Mouse (Mus musculus): ENCODE measurements at regions not wholly inside any gene's neighbourhood (a gene's known extent, or its start where the extent isn't known, plus 50 kb on each side); places are given as distances from the start of the nearest gene placed in this dataset.

- Histone ChIP-seq H3K4me2 (replicated peaks; ENCODE audit: low read depth) (no peak overlapping the region), H3K4me3 (ENCODE audit: low read depth, low read length) (no peak overlapping the region), H3K9ac (ENCODE audit: low read length) (no peak overlapping the region), H3K27me3 (ENCODE audit: control insufficient read depth, insufficient read depth, low read length) (no peaks in the 10 kb centered on the region), H3K36me3 (ENCODE audit: control insufficient read depth, insufficient read depth, low read length) (no peaks in the 10 kb centered on the region), H3K4me1 (replicated peaks; ENCODE audit: control insufficient read depth, insufficient read depth) (peaks cover 3% of the 10 kb centered on the region; the same call in 1 of the 2 replicates), H3K9me3 (ENCODE audit: control insufficient read depth, low read length) (no peaks in the 10 kb centered on the region), H3K27ac (replicated peaks) (no peak overlapping the region)
- 77% methylated on average over 8 of the region's 8 CpGs for WGBS
- DNase-seq (ENCODE audit: low spot score) (no peak), ATAC-seq (ENCODE audit: low FRiP score, low TSS enrichment) (no peak)
- no peak for TF ChIP-seq EP300 (optimal IDR thresholded peaks at IDR 0.05)
- TF ChIP-seq CTCF (IDR thresholded peaks at IDR 0.05; ENCODE audit: low read depth), result no peak
These were observed 144.0 kb upstream of the Plekha5 start for GRCm38 (mm10) chr6:140279736-140280370.

- Histone ChIP-seq H3K36me3 (ENCODE audit: control insufficient read depth, insufficient read depth, low read length) (no peaks in the 10 kb centered on the region), H3K9me3 (ENCODE audit: control insufficient read depth, low read length) (no peaks in the 10 kb centered on the region), H3K4me1 (replicated peaks; ENCODE audit: control insufficient read depth, insufficient read depth) (peaks cover 3% of the 10 kb centered on the region; the same call in 1 of the 2 replicates), H3K27ac (replicated peaks) (no peak overlapping the region), H3K9ac (ENCODE audit: low read length) (no peak overlapping the region), H3K4me3 (ENCODE audit: low read depth, low read length) (no peak overlapping the region), H3K4me2 (replicated peaks; ENCODE audit: low read depth) (no peak overlapping the region), H3K27me3 (ENCODE audit: control insufficient read depth, insufficient read depth, low read length) (no peaks in the 10 kb centered on the region)
- 36% methylated on average over 5 of the region's 5 CpGs for WGBS
- DNase-seq (ENCODE audit: low spot score) (no peak), ATAC-seq (ENCODE audit: low FRiP score, low TSS enrichment) (no peak)
- no peak for TF ChIP-seq CTCF (IDR thresholded peaks at IDR 0.05; ENCODE audit: low read depth)
- TF ChIP-seq EP300 (optimal IDR thresholded peaks at IDR 0.05), result no peak
These were observed 145.1 kb upstream of the Plekha5 start for GRCm38 (mm10) chr6:140278750-140279149.

- Histone ChIP-seq H3K4me2 (replicated peaks; ENCODE audit: low read depth) (no peak overlapping the region), H3K27me3 (ENCODE audit: control insufficient read depth, insufficient read depth, low read length) (no peaks in the 10 kb centered on the region), H3K4me1 (replicated peaks; ENCODE audit: control insufficient read depth, insufficient read depth) (no peaks in the 10 kb centered on the region), H3K36me3 (ENCODE audit: control insufficient read depth, insufficient read depth, low read length) (no peaks in the 10 kb centered on the region), H3K9me3 (ENCODE audit: control insufficient read depth, low read length) (no peaks in the 10 kb centered on the region), H3K4me3 (ENCODE audit: low read depth, low read length) (no peak overlapping the region), H3K9ac (ENCODE audit: low read length) (no peak overlapping the region), H3K27ac (replicated peaks) (no peak overlapping the region)
- WGBS, result 77% methylated on average over 6 of the region's 6 CpGs
- no peak for ATAC-seq (ENCODE audit: low FRiP score, low TSS enrichment)
- DNase-seq (ENCODE audit: low spot score), result no peak
- TF ChIP-seq EP300 (optimal IDR thresholded peaks at IDR 0.05), result no peak
- TF ChIP-seq CTCF (IDR thresholded peaks at IDR 0.05; ENCODE audit: low read depth), result no peak
These were observed 153.3 kb upstream of the Plekha5 start for GRCm38 (mm10) chr6:140270592-140270991.

GRCm38 (mm10) chr6:140268315-140269070 lies 155.4 kb upstream of the Plekha5 start:
- no peak for DNase-seq (ENCODE audit: low spot score)
- H3K27me3 ChIP-seq (ENCODE audit: control insufficient read depth, insufficient read depth, low read length), result no peaks in the 10 kb centered on the region
- no peak for ATAC-seq (ENCODE audit: low FRiP score, low TSS enrichment)
- H3K4me2 ChIP-seq (replicated peaks; ENCODE audit: low read depth), result no peak overlapping the region
- no peaks in the 10 kb centered on the region for H3K36me3 ChIP-seq (ENCODE audit: control insufficient read depth, insufficient read depth, low read length)
- no peaks in the 10 kb centered on the region for H3K4me1 ChIP-seq (replicated peaks; ENCODE audit: control insufficient read depth, insufficient read depth)
- TF ChIP-seq CTCF (IDR thresholded peaks at IDR 0.05; ENCODE audit: low read depth) (no peak), EP300 (optimal IDR thresholded peaks at IDR 0.05) (no peak)
- 41% methylated on average over 11 of the region's 11 CpGs for WGBS
- H3K4me3 ChIP-seq (ENCODE audit: low read depth, low read length), result no peak overlapping the region
- H3K9ac ChIP-seq (ENCODE audit: low read length), result no peak overlapping the region
- no peaks in the 10 kb centered on the region for H3K9me3 ChIP-seq (ENCODE audit: control insufficient read depth, low read length)
- H3K27ac ChIP-seq (replicated peaks), result no peak overlapping the region

GRCm38 (mm10) chr6:140263920-140264319 lies 159.9 kb upstream of the Plekha5 start:
- no peaks in the 10 kb centered on the region for H3K4me1 ChIP-seq (replicated peaks; ENCODE audit: control insufficient read depth, insufficient read depth)
- no peaks in the 10 kb centered on the region for H3K9me3 ChIP-seq (ENCODE audit: control insufficient read depth, low read length)
- H3K36me3 ChIP-seq (ENCODE audit: control insufficient read depth, insufficient read depth, low read length), result no peaks in the 10 kb centered on the region
- 36% methylated on average over 1 of the region's 1 CpGs for WGBS
- H3K9ac ChIP-seq (ENCODE audit: low read length), result no peak overlapping the region
- H3K4me3 ChIP-seq (ENCODE audit: low read depth, low read length), result no peak overlapping the region
- TF ChIP-seq CTCF (IDR thresholded peaks at IDR 0.05; ENCODE audit: low read depth) (no peak), EP300 (optimal IDR thresholded peaks at IDR 0.05) (no peak)
- DNase-seq (ENCODE audit: low spot score) (no peak), ATAC-seq (ENCODE audit: low FRiP score, low TSS enrichment) (no peak)
- no peaks in the 10 kb centered on the region for H3K27me3 ChIP-seq (ENCODE audit: control insufficient read depth, insufficient read depth, low read length)
- H3K4me2 ChIP-seq (replicated peaks; ENCODE audit: low read depth), result no peak overlapping the region
- H3K27ac ChIP-seq (replicated peaks), result no peak overlapping the region

GRCm38 (mm10) chr6:140261813-140262212 lies 162.0 kb upstream of the Plekha5 start:
- Histone ChIP-seq H3K4me1 (replicated peaks; ENCODE audit: control insufficient read depth, insufficient read depth) (no peaks in the 10 kb centered on the region), H3K27me3 (ENCODE audit: control insufficient read depth, insufficient read depth, low read length) (no peaks in the 10 kb centered on the region), H3K27ac (replicated peaks) (no peak overlapping the region), H3K9me3 (ENCODE audit: control insufficient read depth, low read length) (no peaks in the 10 kb centered on the region), H3K4me3 (ENCODE audit: low read depth, low read length) (no peak overlapping the region), H3K4me2 (replicated peaks; ENCODE audit: low read depth) (no peak overlapping the region), H3K9ac (ENCODE audit: low read length) (no peak overlapping the region), H3K36me3 (ENCODE audit: control insufficient read depth, insufficient read depth, low read length) (no peaks in the 10 kb centered on the region)
- no peak for DNase-seq (ENCODE audit: low spot score)
- WGBS, result 83% methylated on average over 1 of the region's 1 CpGs
- no peak for TF ChIP-seq EP300 (optimal IDR thresholded peaks at IDR 0.05)
- ATAC-seq (ENCODE audit: low FRiP score, low TSS enrichment), result no peak

Measured in stomach, postnatal 0 days (tissue).